Mouse (Mus musculus) midbrain, embryonic 16.5 days (tissue): ENCODE results near the gene Atg13. TPM values are rescaled to one million over a fixed set of nuclear protein-coding genes. Genes with fewer than 3 reads are reported as not detected.

ENCODE experiments used
- polyA plus RNA-seq: library from polyadenylated mRNA; unstranded; fragments of >200 nt; fragmentation: Nextera tagmentation; extraction: Ambion mirVana; gene quantifications from 2 replicates; pipeline ENCODE4 v1.2.1, GENCODE M21; 2015

The Atg13 gene
- polyA plus RNA-seq, 1 experiment from 2014 or later = 36.2 TPM

Other genes with a start within 250 kb of the Atg13 start
- 99.7 and 110 TPM in 2 replicates for gene Ckap5, start 183.8 kb downstream of the Atg13 start, polyA plus RNA-seq
- 0.20 and 0.22 TPM in 2 replicates for gene F2, start 74.2 kb downstream of the Atg13 start, polyA plus RNA-seq
- gene Zfp408, start 60.8 kb downstream of the Atg13 start, polyA plus RNA-seq = 11.2 and 13.2 TPM in 2 replicates
- gene Arhgap1, start 60.7 kb downstream of the Atg13 start, polyA plus RNA-seq = 95.9 and 97.1 TPM in 2 replicates
- gene Harbi1, start 276 bp upstream of the Atg13 start, polyA plus RNA-seq = 21.2 and 21.7 TPM in 2 replicates
- gene Ambra1, start 19.6 kb upstream of the Atg13 start, polyA plus RNA-seq = 27.6 and 28.3 TPM in 2 replicates
- 0.33 and 0.34 TPM in 2 replicates for gene Chrm4, start 216.7 kb upstream of the Atg13 start, polyA plus RNA-seq
- 98.8 and 113 TPM in 2 replicates for gene Mdk, start 221.7 kb upstream of the Atg13 start, polyA plus RNA-seq
- 0.11 TPM in 1 of 2 replicates, not detected in the other for gene Gm9821, start 235.1 kb upstream of the Atg13 start, polyA plus RNA-seq